Mouse (Mus musculus) kidney, adult 9 months (tissue): ENCODE data around the gene Prkar2b.

Experiments
- DNase-seq: peaks from one replicate; pipeline ENCODE4 v3.0.0; 2022

Prkar2b gene

DNA sequence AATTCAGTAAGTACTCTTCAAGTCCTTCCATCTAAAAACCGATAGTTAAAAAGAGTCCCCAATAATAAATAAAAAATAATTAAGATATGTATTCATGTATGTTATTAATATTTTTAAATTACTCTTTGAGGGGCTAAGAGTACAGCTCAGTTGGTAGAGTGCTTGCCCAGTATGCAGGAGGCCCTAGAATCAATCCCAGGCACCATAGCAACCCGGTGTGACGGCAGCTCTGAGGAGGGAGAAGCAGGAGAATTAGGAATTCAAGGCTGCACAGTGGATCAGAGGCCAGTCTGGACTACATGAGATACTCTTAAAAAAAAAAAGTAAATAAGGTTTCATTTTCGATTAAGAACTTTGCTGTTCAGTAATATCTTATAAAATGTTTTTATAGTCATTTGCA, 53.5 kb downstream of the Prkar2b start:
- no peak for DNase-seq

DNA sequence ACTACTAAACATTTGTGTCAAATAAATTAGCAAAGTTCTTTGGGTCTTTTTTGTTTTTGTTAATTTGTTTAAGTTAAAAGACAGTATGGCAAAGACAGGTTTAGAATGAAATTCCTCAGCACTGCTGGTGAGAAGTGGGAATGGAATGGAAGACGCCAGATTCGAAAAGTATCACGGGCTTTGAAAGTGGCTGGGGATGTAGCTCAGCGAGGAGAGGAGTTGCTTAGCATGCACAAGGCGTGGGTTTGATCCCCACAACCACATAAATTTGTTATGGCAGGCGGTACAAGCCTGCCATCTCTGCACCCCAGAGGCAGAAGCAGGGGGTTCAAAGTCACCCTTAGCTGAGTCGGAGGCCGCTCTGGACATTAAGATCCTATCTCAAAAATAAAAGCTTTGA, 54.1 kb downstream of the Prkar2b start:
- DNase-seq: no peak

- DNase-seq: no peak
Measured at GRCm38 (mm10) chr12:32006391-32006929, 54.6 kb downstream of the Prkar2b start.

- DNase-seq: no peak
Measured at GRCm38 (mm10) chr12:32000464-32000863, 60.6 kb downstream of the Prkar2b start.

DNA sequence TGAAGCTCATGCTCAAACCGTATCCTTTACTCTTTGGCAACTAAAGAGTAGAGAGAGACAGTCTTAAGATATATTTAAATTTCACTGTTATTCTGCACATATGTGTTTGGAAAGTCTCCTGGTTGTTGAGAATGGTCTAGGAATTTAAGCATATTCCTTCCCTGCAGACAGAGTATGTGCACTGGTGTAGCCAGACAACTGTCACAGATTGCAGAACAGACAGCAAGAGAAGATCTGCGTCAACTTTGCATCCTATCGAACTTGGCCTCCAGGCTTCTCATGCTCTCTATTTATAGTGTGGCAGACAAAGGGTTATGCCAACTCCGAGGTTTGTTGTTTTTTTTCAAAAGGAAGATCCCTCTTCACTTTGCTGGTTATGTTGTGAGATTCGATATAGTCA, 62.4 kb downstream of the Prkar2b start:
- no peak for DNase-seq

DNA sequence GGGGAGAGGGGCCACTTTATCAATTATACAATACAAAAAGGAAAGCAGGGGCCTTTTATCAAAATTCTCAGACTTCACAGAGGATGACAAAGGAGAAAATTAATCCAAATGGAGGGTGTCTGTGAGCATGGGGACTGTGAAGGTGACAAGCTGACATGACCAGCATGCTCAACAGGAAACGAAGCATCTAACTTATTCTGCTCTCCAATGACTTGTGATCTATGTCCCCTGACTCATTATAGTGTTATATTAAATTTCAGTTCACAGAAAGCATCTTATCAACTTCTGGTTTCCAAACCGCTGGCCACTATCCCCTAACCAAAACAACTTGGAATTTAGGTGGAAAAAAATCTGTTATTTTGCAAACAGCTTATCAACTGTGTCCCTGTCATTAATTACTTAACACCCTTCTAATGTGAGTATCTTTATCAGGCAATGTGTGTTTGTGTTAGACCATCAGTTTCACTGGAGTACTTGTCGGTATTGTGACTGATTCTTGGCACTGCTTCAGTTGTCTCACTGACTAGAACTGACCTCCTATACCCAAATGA, 63.7 kb downstream of the Prkar2b start:
- DNase-seq: no peak

GRCm38 (mm10) chr12:31996877-31997276, 64.2 kb downstream of the Prkar2b start:
- DNase-seq: peak; percentile 9

- no peak for DNase-seq
Measured at GRCm38 (mm10) chr12:31990575-31990974, 70.5 kb downstream of the Prkar2b start.

DNA sequence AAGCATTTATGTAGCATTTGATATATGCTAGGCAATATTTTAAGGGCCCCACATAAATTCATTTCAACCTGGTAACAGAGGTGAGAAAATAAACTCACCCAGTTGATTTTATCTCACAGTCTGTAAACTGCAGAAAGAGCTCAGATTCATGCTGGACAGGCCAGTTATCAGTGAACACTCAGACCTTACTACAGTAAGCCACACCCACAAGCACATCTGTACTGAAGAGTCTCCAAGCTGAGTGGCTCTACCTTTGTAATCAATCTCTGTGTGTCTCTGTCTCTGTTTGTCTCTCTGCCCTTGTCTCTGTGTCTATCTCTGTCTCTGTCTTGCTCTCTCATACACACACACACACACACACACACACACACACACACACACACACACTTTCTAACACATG, 71.4 kb downstream of the Prkar2b start:
- DNase-seq: no peak

GRCm38 (mm10) chr12:31986463-31986862, 74.6 kb downstream of the Prkar2b start:
- no peak for DNase-seq

- DNase-seq: no peak
Measured at GRCm38 (mm10) chr12:31985738-31986137, 75.4 kb downstream of the Prkar2b start.

- no peak for DNase-seq
Measured at GRCm38 (mm10) chr12:31984664-31985063, 76.4 kb downstream of the Prkar2b start.

GRCm38 (mm10) chr12:31984206-31984605, 76.9 kb downstream of the Prkar2b start:
- no peak for DNase-seq

DNA sequence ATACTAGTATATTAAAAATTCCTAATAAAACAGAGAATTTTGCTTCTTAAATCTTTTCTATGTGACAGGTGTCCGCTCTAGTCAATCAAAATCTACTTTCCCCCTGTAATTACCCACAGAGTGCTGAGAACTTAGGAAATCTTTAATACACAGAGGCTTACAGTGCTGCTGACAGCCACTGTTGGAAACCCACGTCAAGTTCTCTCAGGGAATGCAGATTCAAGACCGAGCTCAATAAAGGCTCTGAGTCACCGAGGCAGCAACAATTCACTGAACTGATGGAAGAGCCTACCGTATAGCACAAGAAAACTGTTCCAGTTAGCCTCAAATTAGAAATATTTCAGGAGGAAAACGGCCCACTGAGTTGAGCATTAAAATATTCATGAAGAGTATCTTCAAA, 77.3 kb downstream of the Prkar2b start:
- no peak for DNase-seq

DNA sequence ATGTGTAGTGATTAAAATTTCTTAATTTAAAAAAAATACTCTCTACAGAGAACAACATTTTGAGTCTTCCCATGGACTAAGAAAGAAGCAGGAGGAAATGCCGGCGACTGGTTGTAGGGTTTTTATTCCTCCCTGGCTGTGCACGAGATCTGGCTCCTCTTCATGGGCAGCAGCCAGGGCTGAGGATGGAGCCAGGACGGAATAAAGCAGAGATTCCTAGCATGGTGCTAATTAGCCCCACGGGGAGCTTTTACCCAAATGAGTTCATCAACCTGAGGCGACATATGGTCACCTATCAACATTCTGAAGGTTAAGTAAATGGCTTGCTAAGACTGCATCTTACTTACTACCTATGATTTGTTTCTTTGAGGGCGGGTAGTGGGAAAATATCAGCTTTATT, 77.9 kb downstream of the Prkar2b start:
- DNase-seq: no peak

DNA sequence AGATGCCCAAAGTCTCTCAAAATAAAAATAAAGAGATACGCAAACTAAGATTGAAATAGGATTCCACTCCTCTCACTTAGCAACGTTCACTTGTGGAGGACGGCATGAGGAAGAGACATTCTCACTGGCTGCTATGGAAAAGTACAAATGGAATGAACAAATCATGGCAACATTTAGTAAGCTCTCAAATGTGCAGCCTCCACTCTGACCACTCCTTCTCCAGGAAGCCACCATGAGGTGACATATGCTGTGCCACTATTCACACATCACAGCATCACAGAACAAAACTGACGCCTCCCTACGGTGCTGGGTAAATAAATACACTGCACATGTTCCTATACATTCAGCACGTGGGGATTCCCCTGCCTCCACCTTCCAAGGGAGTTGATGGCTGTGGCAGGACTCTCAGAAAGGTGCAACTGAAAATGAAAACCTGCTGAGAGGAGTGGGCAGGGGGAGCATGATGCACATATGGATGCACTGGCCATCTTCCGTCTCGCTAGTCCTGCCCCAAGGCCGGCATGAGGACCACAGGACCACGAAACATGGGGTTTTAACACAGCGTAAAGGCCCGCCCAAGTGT, 83.4 kb downstream of the Prkar2b start:
- DNase-seq: no peak

DNA sequence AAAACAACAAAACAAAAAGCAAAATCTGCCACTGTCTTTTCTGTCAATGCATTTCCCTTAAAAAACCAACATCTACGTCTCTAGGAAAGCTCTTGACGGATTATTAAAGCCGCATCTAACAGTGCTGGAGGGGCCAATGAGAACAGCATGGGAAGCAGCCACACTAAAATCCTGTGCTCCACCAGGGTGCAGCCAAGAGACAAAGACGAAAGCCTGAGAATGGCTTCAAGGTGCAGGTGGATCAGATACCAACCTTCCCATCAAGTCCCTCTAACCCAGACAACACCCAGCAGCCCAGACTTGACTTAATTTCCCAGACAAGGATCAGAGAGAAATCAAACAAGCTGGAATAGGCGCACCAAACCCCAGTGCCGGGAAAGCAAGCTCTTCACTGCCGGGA, 84.6 kb downstream of the Prkar2b start:
- peak; percentile 19 for DNase-seq

DNA sequence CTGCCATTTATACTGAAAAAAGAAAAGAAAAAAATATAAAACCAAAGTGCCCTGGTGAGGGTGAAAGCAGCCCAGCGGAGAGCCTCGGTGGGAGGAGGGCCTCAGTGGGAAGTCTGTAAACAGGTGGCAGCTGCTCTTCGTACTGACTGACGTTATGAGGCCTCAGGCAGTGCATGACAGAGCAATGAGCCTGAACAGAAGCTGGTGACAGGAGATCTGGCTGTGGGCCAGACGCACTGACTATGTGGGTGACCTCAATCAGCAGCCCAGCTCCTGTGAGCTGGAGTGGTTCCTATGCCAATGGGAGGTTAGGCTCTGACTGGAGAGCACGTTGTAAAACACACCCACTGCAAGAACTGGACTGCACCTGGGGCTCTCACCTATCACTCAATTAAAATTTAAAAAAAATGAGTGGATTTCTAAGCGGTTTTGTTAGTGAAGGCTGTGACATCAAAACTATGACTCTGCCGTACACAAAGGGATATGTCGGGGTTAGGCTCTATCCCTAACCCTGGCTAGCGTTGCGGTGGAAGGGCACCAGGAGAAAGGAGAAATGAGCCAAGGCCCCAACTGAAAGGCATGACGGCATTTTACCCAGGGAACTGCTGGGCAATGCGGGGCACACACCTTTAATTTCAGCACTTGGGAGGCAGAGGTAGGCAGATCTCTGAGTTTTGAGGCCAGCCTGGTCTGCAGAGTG, 87.5 kb downstream of the Prkar2b start:
- DNase-seq: peak; percentile 52

- DNase-seq: no peak
Measured at GRCm38 (mm10) chr12:31971547-31971946, 89.5 kb downstream of the Prkar2b start.

- DNase-seq: no peak
Measured at GRCm38 (mm10) chr12:31969111-31969510, 92.0 kb downstream of the Prkar2b start.

DNA sequence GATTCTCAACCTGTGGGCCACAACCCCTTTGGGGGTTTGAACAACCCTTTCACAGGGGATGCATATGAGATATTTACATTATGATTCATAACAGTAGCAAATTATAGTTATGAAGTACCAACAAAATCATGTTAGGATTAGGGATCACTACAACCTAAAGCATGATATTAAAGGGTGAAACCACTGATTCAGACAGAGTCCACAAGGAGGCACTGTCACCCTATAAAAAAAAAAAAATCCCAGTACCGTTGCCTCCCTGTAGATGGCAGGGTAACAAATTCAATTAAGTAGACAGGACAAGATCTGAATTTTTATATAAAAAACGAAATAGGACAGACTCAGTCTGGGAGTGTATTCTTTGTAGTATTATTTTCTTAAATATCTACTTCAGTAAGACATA, 93.6 kb downstream of the Prkar2b start:
- peak; percentile 66 for DNase-seq

GRCm38 (mm10) chr12:31966405-31966804, 94.7 kb downstream of the Prkar2b start:
- DNase-seq: no peak

DNA sequence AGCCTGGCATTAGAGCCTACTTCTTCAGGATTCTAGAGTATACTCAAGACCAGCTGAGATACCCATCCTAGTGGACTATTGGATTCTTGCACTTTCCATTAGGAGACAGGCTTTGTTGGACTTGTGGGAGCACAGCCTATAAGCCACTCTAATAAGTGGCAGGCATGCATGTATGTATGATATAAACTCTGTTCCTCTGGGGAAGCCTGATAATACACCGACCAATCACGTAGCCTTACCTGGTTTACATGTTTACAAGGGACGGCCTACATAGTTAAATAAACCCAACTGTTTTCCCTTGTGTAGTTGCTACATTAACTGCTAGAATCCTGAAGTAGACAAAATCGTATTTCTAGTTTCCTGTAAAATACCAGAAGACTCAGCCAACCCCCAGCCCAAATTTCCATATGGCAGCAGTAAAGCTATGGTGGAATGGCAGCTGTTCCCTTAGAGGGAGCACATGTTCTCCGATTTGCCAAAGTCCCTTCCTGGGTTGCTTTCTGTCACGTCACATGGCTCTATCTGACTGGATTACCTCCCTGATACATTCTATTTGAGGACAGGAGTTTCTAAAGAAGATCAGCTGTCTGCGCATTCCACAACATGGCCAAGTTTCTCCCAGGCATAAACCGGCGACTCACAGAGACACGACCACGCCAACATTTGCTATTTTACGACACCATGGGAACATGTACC, 95.4 kb downstream of the Prkar2b start:
- DNase-seq: no peak

DNA sequence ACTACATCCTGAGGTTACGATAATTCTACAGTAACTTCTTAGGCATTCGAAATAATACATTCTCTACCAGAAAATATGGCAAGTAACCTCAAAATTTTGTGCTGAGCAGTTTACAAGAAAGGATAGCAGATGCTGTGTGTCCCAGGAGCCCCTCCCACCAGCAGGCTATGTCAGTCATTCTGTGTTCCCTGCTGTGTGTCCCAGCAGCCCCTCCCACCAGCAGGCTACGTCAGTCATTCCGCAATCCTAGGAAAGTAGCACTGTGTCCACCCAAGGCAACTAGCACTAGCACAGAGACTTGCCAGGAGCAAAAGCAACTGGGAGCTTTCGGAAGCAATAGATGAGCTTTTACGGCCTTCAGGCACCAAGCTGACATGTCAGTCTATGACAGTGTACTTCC, 97.0 kb downstream of the Prkar2b start:
- DNase-seq: no peak
